Mouse (Mus musculus): ENCODE results near the gene Hs3st1.

Gene Hs3st1

DNA sequence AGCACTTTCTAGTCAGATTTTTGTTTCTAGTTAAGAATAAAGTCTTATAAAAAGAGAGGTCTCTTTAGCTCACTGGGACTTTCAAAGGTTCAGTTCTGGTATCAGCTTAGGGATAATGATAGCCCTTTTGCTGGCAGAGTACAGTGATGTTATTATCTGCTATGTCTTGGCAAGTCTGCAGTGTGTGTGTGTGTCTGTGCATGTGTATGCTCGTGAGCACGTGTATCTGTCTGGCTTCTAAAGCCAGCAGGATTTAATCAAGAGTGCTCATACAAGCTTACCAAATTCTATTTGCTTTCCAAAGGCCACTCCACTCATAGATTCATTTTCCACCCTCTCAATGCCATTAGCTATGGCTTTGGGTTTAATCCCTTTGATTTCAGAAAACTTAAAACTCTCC, 160.5 kb downstream of the Hs3st1 start:
- DNase-seq (ENCODE audit: low read depth in 2 of 2, low spot score in 2 of 2): no peak

Data from CD8-positive naive resting alpha-beta T cell, adult 2 months (primary cell).